ENCODE assay signal across 8 mouse cellular contexts in the genomic region with DNA sequence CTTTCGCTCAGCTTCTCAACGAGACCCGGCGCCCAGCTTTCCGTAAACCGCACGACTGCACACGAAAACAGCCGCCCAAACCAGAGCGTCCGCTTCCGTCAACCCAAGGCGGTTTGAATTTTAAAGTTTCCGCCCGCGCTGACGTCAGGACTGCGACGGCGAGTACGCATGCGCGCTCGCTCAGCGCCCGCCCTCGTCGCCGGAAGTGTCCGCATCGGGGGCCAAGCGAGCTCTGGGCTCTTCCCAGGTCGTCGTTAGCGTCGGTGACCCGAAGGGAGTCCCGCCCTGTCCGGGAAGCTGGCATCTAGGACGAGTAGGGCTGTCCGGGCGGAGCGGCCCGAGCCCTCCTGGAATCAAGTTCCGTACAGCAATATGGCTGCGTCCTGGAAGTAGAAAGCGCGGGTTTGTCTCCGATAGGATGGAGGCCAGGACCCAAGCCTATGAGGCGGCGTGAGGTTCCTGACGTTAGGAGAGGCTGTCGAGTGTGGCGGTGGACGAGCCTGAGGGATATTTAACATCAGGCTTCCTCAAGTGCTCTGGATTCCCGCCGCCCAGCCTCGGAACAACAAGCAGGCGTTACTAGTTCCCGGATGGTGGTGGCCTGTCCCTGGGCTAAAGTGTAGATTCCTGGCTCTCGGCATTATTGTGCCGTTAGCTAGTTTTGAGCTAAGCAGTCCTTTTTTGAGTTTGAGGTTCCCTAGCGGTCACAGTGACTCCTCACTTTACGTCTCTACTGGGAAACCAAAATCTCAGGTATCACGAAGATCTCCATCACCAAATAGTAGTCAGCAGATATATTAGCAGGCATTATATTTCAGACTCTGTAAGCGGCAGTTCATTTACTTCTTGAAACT. TPM values are rescaled to one million over a fixed set of nuclear protein-coding genes. Genes with fewer than 3 reads are reported as not detected.
A peak's percentile ranks its signal among the peaks of the same experiment; 100 is the strongest.
DNase-seq lines count a peak whose midpoint lies in the region; ATAC-seq lines count a peak whose summit lies in the region.

A gene (minus strand): TSS at position 147 of the 854 bp plus-strand sequence.

- peak within 1 kb of the TSS; percentile 46 for H3K4me3 ChIP-seq in hindbrain, embryonic 15.5 days

- H3K4me1 ChIP-seq in hindbrain, embryonic 15.5 days (replicated peaks), result peaks cover 16% of the 10 kb centered on the region

- peak within 1 kb of the TSS; percentile 91 for H3K27ac ChIP-seq in hindbrain, embryonic 15.5 days (replicated peaks)

- DNase-seq in T-cell, adult 2 months (ENCODE audit: low spot score), result peak; percentile 89
- DNase-seq in cerebellum, postnatal 36 days, result peak; percentile 90 to 93
- DNase-seq in frontal cortex, postnatal 36 days (ENCODE audit: low spot score in 2 of 2), result peak; percentile 87 to 92
- peak; percentile 89 for DNase-seq in left cerebral cortex, adult 11 months (ENCODE audit: low spot score)
- DNase-seq in lung, postnatal 4 days, result peak; percentile 95 to 97
- DNase-seq in retina, postnatal 7 days (ENCODE audit: low read depth, low spot score), result peak; percentile 93
- DNase-seq in urinary bladder, adult 2 months (ENCODE audit: low spot score), result peak; percentile 83

- ATAC-seq in hindbrain, embryonic 15.5 days (ENCODE audit: low FRiP score, low read depth), result peak; percentile 98

- no peaks in the 10 kb centered on the region for H3K9me3 ChIP-seq in hindbrain, embryonic 15.5 days

- no peaks in the 10 kb centered on the region for H3K27me3 ChIP-seq in hindbrain, embryonic 15.5 days

- no peaks in the 10 kb centered on the region for H3K36me3 ChIP-seq in hindbrain, embryonic 15.5 days

- H3K9ac ChIP-seq in hindbrain, embryonic 15.5 days, result peak within 1 kb of the TSS; percentile 51

- peak within 1 kb of the TSS; percentile 68 for H3K4me2 ChIP-seq in hindbrain, embryonic 15.5 days

- under 1% methylated on average over 66 of the region's 66 CpGs for WGBS in hindbrain, embryonic 15.5 days

RNA-seq across cellular contexts. Expression of the gene that starts here (rescaled TPM):
- polyA plus RNA-seq in hindbrain, embryonic 15.5 days (2015; fragmentation: Nextera tagmentation; extraction: Ambion mirVana), result 8.1 and 9.9 TPM in 2 replicates
- 0.96 and 1.1 TPM in 2 replicates for polyA plus RNA-seq in urinary bladder, adult 2 months (2012; rRNA removed)

Comparison
In these comparisons a context has a peak if more than half of its experiments do, and no peak if none do; other contexts are left out.
1. Peak in every context shown above with its lines: DNase-seq, ATAC-seq, H3K4me3 ChIP-seq and H3K27ac ChIP-seq.